21 mouse cellular contexts compared by ENCODE assay signal in the genomic region with DNA sequence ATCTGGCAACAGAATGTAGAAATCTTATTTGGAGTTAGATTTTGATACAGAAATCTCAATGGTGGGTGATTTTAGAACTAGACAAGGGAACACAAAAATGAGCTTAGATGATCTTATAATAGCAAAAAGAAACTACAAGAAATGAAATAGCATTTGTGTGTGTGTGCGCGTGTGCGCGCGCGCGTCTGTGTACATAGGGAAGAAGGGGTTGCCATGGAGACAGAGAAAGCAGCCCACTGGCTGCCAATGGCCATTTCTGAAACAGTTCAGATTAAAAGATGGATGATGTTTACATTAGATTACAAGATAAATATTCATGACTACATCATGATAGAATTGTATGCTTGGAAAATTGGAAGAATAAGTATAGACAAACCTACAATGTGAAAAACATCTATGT.
DNase-seq lines count a peak whose midpoint lies in the region; ATAC-seq lines count a peak whose summit lies in the region.
"Had no signal": no experiment of that assay in that cellular context is flagged by ENCODE, and none has a peak within 500 bp of the region (broad histone marks: within the 10 kb centered on the region; RNA-seq: fewer than 3 reads in every experiment).

No protein-coding gene starts in this region.

- H3K36me3 ChIP-seq in forebrain, embryonic 14.5 days (ENCODE audit: control insufficient read depth, insufficient read depth, low read length) = no peaks in the 10 kb centered on the region
- H3K36me3 ChIP-seq in forebrain, embryonic 16.5 days (ENCODE audit: control insufficient read depth, insufficient read depth) = no peaks in the 10 kb centered on the region
- H3K36me3 ChIP-seq in midbrain, embryonic 14.5 days (ENCODE audit: control insufficient read depth, insufficient read depth, low read length) = no peaks in the 10 kb centered on the region
- H3K36me3 ChIP-seq: embryonic facial prominence, embryonic 10.5 days; heart, embryonic 15.5 days; intestine, embryonic 15.5 days; neural tube, embryonic 12.5 days had no signal

- H3K4me2 ChIP-seq in forebrain, embryonic 14.5 days (ENCODE audit: low read length) = no peak overlapping the region
- no peak overlapping the region for H3K4me2 ChIP-seq in forebrain, embryonic 16.5 days (ENCODE audit: low read length)
- no peak overlapping the region for H3K4me2 ChIP-seq in midbrain, embryonic 14.5 days (ENCODE audit: low read length)
- H3K4me2 ChIP-seq: forebrain, embryonic 13.5 days; heart, embryonic 15.5 days; intestine, embryonic 15.5 days; neural tube, embryonic 12.5 days had no signal

- H3K27ac ChIP-seq in forebrain, embryonic 14.5 days (ENCODE audit: low read depth, low read length) = no peak overlapping the region
- H3K27ac ChIP-seq in forebrain, embryonic 16.5 days (ENCODE audit: low read length) = no peak overlapping the region
- H3K27ac ChIP-seq in midbrain, embryonic 14.5 days (replicated peaks; ENCODE audit: low read depth, low read length) = no peak overlapping the region
- H3K27ac ChIP-seq: embryonic facial prominence, embryonic 10.5 days; forebrain, embryonic 13.5 days; heart, embryonic 15.5 days; intestine, embryonic 15.5 days; liver, embryonic 14.5 days; neural tube, embryonic 12.5 days had no signal

- no peaks in the 10 kb centered on the region for H3K9me3 ChIP-seq in forebrain, embryonic 14.5 days (replicated peaks; ENCODE audit: control insufficient read depth, low read length)
- no peaks in the 10 kb centered on the region for H3K9me3 ChIP-seq in forebrain, embryonic 16.5 days (ENCODE audit: control insufficient read depth, low read length)
- H3K9me3 ChIP-seq in midbrain, embryonic 14.5 days (ENCODE audit: control insufficient read depth, low read length) = no peaks in the 10 kb centered on the region
- H3K9me3 ChIP-seq: embryonic facial prominence, embryonic 10.5 days; forebrain, embryonic 13.5 days; heart, embryonic 15.5 days; intestine, embryonic 15.5 days; neural tube, embryonic 12.5 days had no signal

- peak; percentile 12 for DNase-seq in forebrain, embryonic 14.5 days (ENCODE audit: low spot score)
- peak; percentile 4 for DNase-seq in layer of hippocampus, adult 9-11 months
- DNase-seq in layer of hippocampus, postnatal 25 days (ENCODE audit: extremely low spot score in 1 of 2, low spot score in 1 of 2) = no peak
- peak; percentile 62 for DNase-seq in midbrain, embryonic 14.5 days
- peak; percentile 7 for DNase-seq in right cerebral cortex, postnatal 14 days
- DNase-seq in lung, postnatal 36 days = no peak
- DNase-seq: adrenal gland, postnatal 10 days; cerebellum, adult 11 months; gastrocnemius, postnatal 25 days; kidney, adult 9 months; kidney, postnatal 36 days had no signal

- WGBS in forebrain, embryonic 14.5 days = 97% methylated on average over 7 of the region's 7 CpGs
- WGBS in forebrain, embryonic 16.5 days = 93% methylated on average over 7 of the region's 7 CpGs
- 91% methylated on average over 7 of the region's 7 CpGs for WGBS in midbrain, embryonic 14.5 days

- ATAC-seq in forebrain, embryonic 14.5 days = no peak
- no peak for ATAC-seq in forebrain, embryonic 16.5 days
- ATAC-seq in midbrain, embryonic 14.5 days (ENCODE audit: low FRiP score, low TSS enrichment) = no peak
- ATAC-seq in megakaryocyte, adult 5-6 weeks (ENCODE audit: poor library complexity, severe bottlenecking) = no peak
- ATAC-seq: activated CD4-positive, CD25-positive, alpha-beta regulatory T cell, adult 4 months; forebrain, embryonic 13.5 days; intestine, embryonic 15.5 days; Patski had no signal

- no peak overlapping the region for H3K9ac ChIP-seq in forebrain, embryonic 14.5 days (ENCODE audit: low read length)
- H3K9ac ChIP-seq in forebrain, embryonic 16.5 days (replicated peaks; ENCODE audit: low read depth, low read length) = no peak overlapping the region
- H3K9ac ChIP-seq in midbrain, embryonic 14.5 days (replicated peaks; ENCODE audit: low read length) = no peak overlapping the region
- H3K9ac ChIP-seq: forebrain, embryonic 13.5 days; heart, embryonic 15.5 days; intestine, embryonic 15.5 days; liver, embryonic 14.5 days; neural tube, embryonic 12.5 days had no signal

- H3K4me1 ChIP-seq in forebrain, embryonic 14.5 days (ENCODE audit: control insufficient read depth, insufficient read depth, low read length) = no peaks in the 10 kb centered on the region
- no peaks in the 10 kb centered on the region for H3K4me1 ChIP-seq in forebrain, embryonic 16.5 days (replicated peaks; ENCODE audit: control insufficient read depth, insufficient read depth, low read length)
- no peaks in the 10 kb centered on the region for H3K4me1 ChIP-seq in midbrain, embryonic 14.5 days (ENCODE audit: control insufficient read depth, insufficient read depth, low read length)
- H3K4me1 ChIP-seq: embryonic facial prominence, embryonic 10.5 days; forebrain, embryonic 13.5 days; heart, embryonic 15.5 days; intestine, embryonic 15.5 days; neural tube, embryonic 12.5 days had no signal

- no peaks in the 10 kb centered on the region for H3K27me3 ChIP-seq in forebrain, embryonic 14.5 days (replicated peaks; ENCODE audit: control insufficient read depth, insufficient read depth, low read length)
- no peaks in the 10 kb centered on the region for H3K27me3 ChIP-seq in forebrain, embryonic 16.5 days (replicated peaks; ENCODE audit: control insufficient read depth, insufficient read depth, low read length)
- H3K27me3 ChIP-seq in midbrain, embryonic 14.5 days (ENCODE audit: control insufficient read depth, insufficient read depth, low read length) = no peaks in the 10 kb centered on the region
- H3K27me3 ChIP-seq: forebrain, embryonic 13.5 days; heart, embryonic 15.5 days; intestine, embryonic 15.5 days; neural tube, embryonic 12.5 days; Patski had no signal

- H3K4me3 ChIP-seq in forebrain, embryonic 14.5 days (ENCODE audit: low read depth, low read length) = no peak overlapping the region
- no peak overlapping the region for H3K4me3 ChIP-seq in forebrain, embryonic 16.5 days (replicated peaks; ENCODE audit: low read length)
- H3K4me3 ChIP-seq in midbrain, embryonic 14.5 days (replicated peaks; ENCODE audit: low read depth, low read length) = no peak overlapping the region
- H3K4me3 ChIP-seq: embryonic facial prominence, embryonic 10.5 days; forebrain, embryonic 13.5 days; heart, embryonic 15.5 days; intestine, embryonic 15.5 days; neural tube, embryonic 12.5 days had no signal

Comparison
In these comparisons a context has a peak if more than half of its experiments do, and no peak if none do; other contexts are left out.
1. DNase-seq: peak in forebrain, embryonic 14.5 days (single experiment), layer of hippocampus, adult 9-11 months (single experiment), midbrain, embryonic 14.5 days (single experiment) and right cerebral cortex, postnatal 14 days (single experiment); none in layer of hippocampus, postnatal 25 days (0 of 2) and lung, postnatal 36 days (single experiment).